Mouse (Mus musculus): ENCODE data around the gene Dok7. TPM values are rescaled to one million over a fixed set of nuclear protein-coding genes. Genes with fewer than 3 reads are reported as not detected.

The Dok7 gene
- polyA plus RNA-seq (2015; fragmentation: Nextera tagmentation; extraction: Ambion mirVana): 5.1 and 5.7 TPM in 2 replicates

GRCm38 (mm10) chr5:35056604-35057432 is at the start of gene Dok7:
Gene Dok7, plus strand, starts transcription at chr5:35056766.
- Histone ChIP-seq H3K27me3 (peaks cover 64% of the 10 kb centered on the region), H3K9ac (peak within 1 kb of the TSS; percentile 71), H3K36me3 (no peaks in the 10 kb centered on the region), H3K9me3 (no peaks in the 10 kb centered on the region), H3K4me3 (peak within 1 kb of the TSS; percentile 61), H3K4me2 (replicated peaks) (peak within 1 kb of the TSS; percentile 94), H3K27ac (no peak within 1 kb of the TSS), H3K4me1 (peaks cover 18% of the 10 kb centered on the region)
- ATAC-seq (ENCODE audit: low FRiP score, low read depth): peak; percentile 64
- under 1% methylated on average over 56 of the region's 74 CpGs for WGBS

- H3K27ac ChIP-seq: no peak overlapping the region
- H3K4me2 ChIP-seq (replicated peaks): no peak overlapping the region
- H3K9ac ChIP-seq: no peak overlapping the region
- peaks cover 8% of the 10 kb centered on the region for H3K4me1 ChIP-seq
- no peaks in the 10 kb centered on the region for H3K9me3 ChIP-seq
- no peak overlapping the region for H3K4me3 ChIP-seq
- ATAC-seq (ENCODE audit: low FRiP score, low read depth): no peak
- H3K27me3 ChIP-seq: no peaks in the 10 kb centered on the region; the same call in 1 of the 2 replicates
- peaks cover 37% of the 10 kb centered on the region for H3K36me3 ChIP-seq
- WGBS: 96% methylated on average over 4 of the region's 4 CpGs
Measured at GRCm38 (mm10) chr5:35009163-35009562, 47.4 kb upstream of the Dok7 start.

- ATAC-seq (ENCODE audit: low FRiP score, low read depth): no peak
- H3K36me3 ChIP-seq: peaks cover 40% of the 10 kb centered on the region
Measured at GRCm38 (mm10) chr5:35010656-35011055, 45.9 kb upstream of the Dok7 start.

GRCm38 (mm10) chr5:35011156-35011923 is 45.2 kb upstream of the Dok7 start:
- no peak overlapping the region for H3K4me2 ChIP-seq (replicated peaks)
- H3K4me3 ChIP-seq: no peak overlapping the region
- no peak for ATAC-seq (ENCODE audit: low FRiP score, low read depth)
- H3K36me3 ChIP-seq: peaks cover 41% of the 10 kb centered on the region
- WGBS: 94% methylated on average over 6 of the region's 6 CpGs
- H3K4me1 ChIP-seq: no peaks in the 10 kb centered on the region
- no peaks in the 10 kb centered on the region for H3K27me3 ChIP-seq
- H3K9ac ChIP-seq: no peak overlapping the region
- H3K27ac ChIP-seq: no peak overlapping the region
- H3K9me3 ChIP-seq: no peaks in the 10 kb centered on the region

More at GRCm38 (mm10) chr5:35010656-35011055, 45.9 kb upstream of the Dok7 start:
- no peak overlapping the region for H3K4me2 ChIP-seq (replicated peaks)
- WGBS: 82% methylated on average over 5 of the region's 5 CpGs
- no peaks in the 10 kb centered on the region for H3K9me3 ChIP-seq
- H3K27ac ChIP-seq: no peak overlapping the region
- no peaks in the 10 kb centered on the region; the same call in 1 of the 2 replicates for H3K27me3 ChIP-seq
- H3K4me1 ChIP-seq: no peaks in the 10 kb centered on the region
- H3K9ac ChIP-seq: no peak overlapping the region
- H3K4me3 ChIP-seq: no peak overlapping the region

GRCm38 (mm10) chr5:35014036-35014435 is 42.5 kb upstream of the Dok7 start:
- 79% methylated on average over 6 of the region's 6 CpGs for WGBS

GRCm38 (mm10) chr5:35019673-35020300 is 36.8 kb upstream of the Dok7 start:
- peaks cover 62% of the 10 kb centered on the region for H3K36me3 ChIP-seq
- H3K27ac ChIP-seq: peak overlapping the region; percentile 22; the same call in 1 of the 2 replicates
- H3K9me3 ChIP-seq: no peaks in the 10 kb centered on the region
- no peak overlapping the region for H3K4me2 ChIP-seq (replicated peaks)
- H3K4me3 ChIP-seq: no peak overlapping the region
- H3K27me3 ChIP-seq: no peaks in the 10 kb centered on the region
- H3K4me1 ChIP-seq: peaks cover 13% of the 10 kb centered on the region; the same call in 1 of the 2 replicates
- ATAC-seq (ENCODE audit: low FRiP score, low read depth): no peak
- WGBS: 78% methylated on average over 9 of the region's 9 CpGs
- no peak overlapping the region for H3K9ac ChIP-seq

More at GRCm38 (mm10) chr5:35014036-35014435, 42.5 kb upstream of the Dok7 start:
- Histone ChIP-seq H3K9me3 (no peaks in the 10 kb centered on the region), H3K27ac (no peak overlapping the region), H3K4me1 (peaks cover 10% of the 10 kb centered on the region; the same call in 1 of the 2 replicates), H3K36me3 (peaks cover 29% of the 10 kb centered on the region), H3K4me2 (replicated peaks) (no peak overlapping the region), H3K4me3 (no peak overlapping the region), H3K27me3 (no peaks in the 10 kb centered on the region), H3K9ac (no peak overlapping the region)
- ATAC-seq (ENCODE audit: low FRiP score, low read depth): no peak

GRCm38 (mm10) chr5:35020410-35021241 is 35.9 kb upstream of the Dok7 start:
- H3K9ac ChIP-seq: no peak overlapping the region
- no peak overlapping the region for H3K4me2 ChIP-seq (replicated peaks)
- H3K27ac ChIP-seq: no peak overlapping the region
- no peak for ATAC-seq (ENCODE audit: low FRiP score, low read depth)
- H3K27me3 ChIP-seq: no peaks in the 10 kb centered on the region
- no peak overlapping the region for H3K4me3 ChIP-seq
- no peaks in the 10 kb centered on the region for H3K9me3 ChIP-seq
- peaks cover 68% of the 10 kb centered on the region for H3K36me3 ChIP-seq
- 83% methylated on average over 9 of the region's 9 CpGs for WGBS
- peaks cover 13% of the 10 kb centered on the region; the same call in 1 of the 2 replicates for H3K4me1 ChIP-seq

- peaks cover 97% of the 10 kb centered on the region for H3K36me3 ChIP-seq
- H3K27ac ChIP-seq: no peak overlapping the region
- H3K4me1 ChIP-seq: peaks cover 3% of the 10 kb centered on the region; the same call in 1 of the 2 replicates
- no peak overlapping the region for H3K9ac ChIP-seq
- WGBS: 22% methylated on average over 2 of the region's 2 CpGs
- no peak for ATAC-seq (ENCODE audit: low FRiP score, low read depth)
- no peak overlapping the region for H3K4me2 ChIP-seq (replicated peaks)
- H3K4me3 ChIP-seq: no peak overlapping the region
- H3K9me3 ChIP-seq: no peaks in the 10 kb centered on the region
- H3K27me3 ChIP-seq: no peaks in the 10 kb centered on the region
Measured at GRCm38 (mm10) chr5:35024975-35025374, 31.6 kb upstream of the Dok7 start.

GRCm38 (mm10) chr5:35029303-35029702 is 27.3 kb upstream of the Dok7 start:
- Histone ChIP-seq H3K4me1 (no peaks in the 10 kb centered on the region), H3K9ac (no peak overlapping the region), H3K27ac (no peak overlapping the region), H3K4me3 (no peak overlapping the region), H3K4me2 (replicated peaks) (no peak overlapping the region), H3K36me3 (peaks cover 96% of the 10 kb centered on the region), H3K9me3 (no peaks in the 10 kb centered on the region), H3K27me3 (no peaks in the 10 kb centered on the region)
- ATAC-seq (ENCODE audit: low FRiP score, low read depth): no peak
- WGBS: 92% methylated on average over 1 of the region's 1 CpGs

- Histone ChIP-seq H3K9ac (no peak overlapping the region), H3K27ac (no peak overlapping the region), H3K4me3 (no peak overlapping the region), H3K4me1 (no peaks in the 10 kb centered on the region), H3K9me3 (no peaks in the 10 kb centered on the region), H3K36me3 (peaks cover 93% of the 10 kb centered on the region), H3K27me3 (no peaks in the 10 kb centered on the region), H3K4me2 (replicated peaks) (no peak overlapping the region)
- no peak for ATAC-seq (ENCODE audit: low FRiP score, low read depth)
- 95% methylated on average over 5 of the region's 5 CpGs for WGBS
Measured at GRCm38 (mm10) chr5:35029755-35030154, 26.8 kb upstream of the Dok7 start.

- Histone ChIP-seq H3K9ac (no peak overlapping the region), H3K4me1 (no peaks in the 10 kb centered on the region), H3K4me2 (replicated peaks) (no peak overlapping the region), H3K4me3 (no peak overlapping the region), H3K27ac (no peak overlapping the region), H3K36me3 (peaks cover 74% of the 10 kb centered on the region), H3K9me3 (no peaks in the 10 kb centered on the region), H3K27me3 (no peaks in the 10 kb centered on the region)
- WGBS: 71% methylated on average over 5 of the region's 5 CpGs
- no peak for ATAC-seq (ENCODE audit: low FRiP score, low read depth)
Measured at GRCm38 (mm10) chr5:35033068-35033467, 23.5 kb upstream of the Dok7 start.
